Mouse (Mus musculus) spleen, embryonic (tissue): Measurements from ENCODE around the gene Rnf214.

Experiments used
- CTCF ChIA-PET: fragments of 350-600 bp; sonication (Branson Sonifier 250); formaldehyde crosslinking; loops from one replicate; lab custom pipeline; 2022; lab: Charles Lee

Gene Rnf214

GRCm38 (mm10) chr9:45938088-45938487 lies 31.4 kb upstream of the Rnf214 start:
- CTCF ChIA-PET: interaction anchor here (0.6 kb wide), 1 partner anchor 107 kb away, joined by 3 read pairs; no protein-coding TSS in a partner anchor

GRCm38 (mm10) chr9:45936883-45937282 lies 30.2 kb upstream of the Rnf214 start:
- CTCF ChIA-PET: interaction anchor here (0.5 kb wide), 1 partner anchor 49 kb away, joined by 4 read pairs; no protein-coding TSS in a partner anchor

GRCm38 (mm10) chr9:45935628-45936210 lies 29.0 kb upstream of the Rnf214 start, which contains the start of gene Tagln:
Gene Tagln (minus strand): TSS chr9:45936058.
- CTCF ChIA-PET: interaction anchor here (0.6 kb wide), 1 partner anchor 57 kb away, joined by 3 read pairs; no protein-coding TSS in a partner anchor

- CTCF ChIA-PET: no interaction called here
Observed at GRCm38 (mm10) chr9:45932571-45933415, 26.1 kb upstream of the Rnf214 start.

GRCm38 (mm10) chr9:45931958-45932357 lies 25.2 kb upstream of the Rnf214 start:
- CTCF ChIA-PET: no interaction called here

GRCm38 (mm10) chr9:45929285-45929684 lies 22.6 kb upstream of the Rnf214 start:
- CTCF ChIA-PET: no interaction called here

GRCm38 (mm10) chr9:45919895-45920294 lies 13.2 kb upstream of the Rnf214 start:
- CTCF ChIA-PET: no interaction called here

GRCm38 (mm10) chr9:45917041-45917934 lies 10.6 kb upstream of the Rnf214 start:
- CTCF ChIA-PET: no interaction called here

- CTCF ChIA-PET: no interaction called here
Observed at GRCm38 (mm10) chr9:45915659-45916058, 8.9 kb upstream of the Rnf214 start.

GRCm38 (mm10) chr9:45911673-45912072 lies 5.0 kb upstream of the Rnf214 start:
- CTCF ChIA-PET: interaction anchor here (0.6 to 1.5 kb wide), 2 partner anchors 109 to 273 kb away, joined by 3 to 4 read pairs; no protein-coding TSS in a partner anchor

- CTCF ChIA-PET: interaction anchor here (0.6 kb wide), 1 partner anchor 108 kb away, joined by 4 read pairs; no protein-coding TSS in a partner anchor
Observed at GRCm38 (mm10) chr9:45910995-45911394, 4.3 kb upstream of the Rnf214 start.

- CTCF ChIA-PET: no interaction called here
Observed at GRCm38 (mm10) chr9:45907078-45907428, 342 bp upstream of the Rnf214 start.

- CTCF ChIA-PET: interaction anchor here (0.6 kb wide), 1 partner anchor 286 kb away, joined by 3 read pairs; no protein-coding TSS in a partner anchor
Observed at GRCm38 (mm10) chr9:45905811-45906237, 887 bp downstream of the Rnf214 start.

- CTCF ChIA-PET: interaction anchor here (0.6 kb wide), 1 partner anchor 286 kb away, joined by 3 read pairs; no protein-coding TSS in a partner anchor
Observed at GRCm38 (mm10) chr9:45905196-45905595, 1.5 kb downstream of the Rnf214 start.

- CTCF ChIA-PET: no interaction called here
Observed at GRCm38 (mm10) chr9:45893681-45894080, 13.0 kb downstream of the Rnf214 start.

- CTCF ChIA-PET: no interaction called here
Observed at GRCm38 (mm10) chr9:45877928-45878327, 28.8 kb downstream of the Rnf214 start.

- CTCF ChIA-PET: no interaction called here
Observed at GRCm38 (mm10) chr9:45870265-45870664, 36.4 kb downstream of the Rnf214 start.

GRCm38 (mm10) chr9:45869181-45869580 lies 37.5 kb downstream of the Rnf214 start:
- CTCF ChIA-PET: no interaction called here

GRCm38 (mm10) chr9:45861813-45862212 lies 44.9 kb downstream of the Rnf214 start:
- CTCF ChIA-PET: interaction anchor here (0.6 kb wide), 1 partner anchor 47 kb away, joined by 3 read pairs; no protein-coding TSS in a partner anchor

GRCm38 (mm10) chr9:45859364-45859763 lies 47.3 kb downstream of the Rnf214 start:
- CTCF ChIA-PET: no interaction called here

GRCm38 (mm10) chr9:45854136-45854535 lies 52.6 kb downstream of the Rnf214 start:
- CTCF ChIA-PET: no interaction called here
